25 mouse cellular contexts compared by ENCODE assay signal in genomic region chr3:38341666-38342065, GRCm38 (mm10).
"Had no signal": no experiment of that assay in that cellular context is flagged by ENCODE, and none has a peak within 500 bp of the region (broad histone marks: within the 10 kb centered on the region; RNA-seq: fewer than 3 reads in every experiment).

No protein-coding gene starts in this region.

- DNase-seq: gastrocnemius, adult 2 months; gastrocnemius, postnatal 10 days; gastrocnemius, postnatal 25 days; heart, adult 18-20 months; heart, postnatal 10 days; heart, postnatal 4 days; kidney, adult 18-20 months; kidney, adult 8-10 months; kidney, postnatal 10 days; kidney, postnatal 25 days; layer of hippocampus, adult 9-11 months; liver; liver, embryonic 13.5 days had no signal

- H3K4me2 ChIP-seq: heart, embryonic 12.5 days; hindbrain, embryonic 12.5 days; hindbrain, embryonic 14.5 days; intestine, embryonic 15.5 days; limb, embryonic 12.5 days; liver, embryonic 11.5 days; liver, embryonic 13.5 days had no signal

- H3K9me3 ChIP-seq: heart, embryonic 10.5 days; heart, embryonic 12.5 days; hindbrain, embryonic 10.5 days; hindbrain, embryonic 12.5 days; intestine, embryonic 15.5 days; limb, embryonic 12.5 days; liver, embryonic 13.5 days had no signal

- H3K4me3 ChIP-seq: gastrocnemius, adult 2 months; heart, embryonic 10.5 days; heart, embryonic 12.5 days; hindbrain, embryonic 10.5 days; hindbrain, embryonic 12.5 days; intestine, embryonic 15.5 days; left cerebral cortex, adult 2 months; limb, embryonic 12.5 days; liver, embryonic 13.5 days had no signal

- H3K27ac ChIP-seq: gastrocnemius, adult 2 months; heart, embryonic 10.5 days; hindbrain, embryonic 10.5 days; hindbrain, embryonic 12.5 days; hindbrain, embryonic 14.5 days; intestine, embryonic 15.5 days; left cerebral cortex, adult 2 months; limb, embryonic 12.5 days; liver, embryonic 13.5 days had no signal

- H3K36me3 ChIP-seq: heart, embryonic 10.5 days; heart, embryonic 12.5 days; hindbrain, embryonic 10.5 days; hindbrain, embryonic 12.5 days; intestine, embryonic 15.5 days; limb, embryonic 12.5 days; liver, embryonic 13.5 days had no signal

- H3K9ac ChIP-seq: heart, embryonic 12.5 days; hindbrain, embryonic 12.5 days; hindbrain, embryonic 14.5 days; intestine, embryonic 15.5 days; limb, embryonic 12.5 days; liver, embryonic 13.5 days had no signal

- H3K27me3 ChIP-seq: heart, embryonic 12.5 days; hindbrain, embryonic 12.5 days; intestine, embryonic 15.5 days; limb, embryonic 12.5 days; liver, embryonic 13.5 days had no signal

- ATAC-seq: hindbrain, embryonic 16.5 days; inflammation-experienced regulatory T-cells, adult 6 months; intestine, embryonic 15.5 days; intestine, postnatal 0 days had no signal

- H3K4me1 ChIP-seq: heart, embryonic 12.5 days; hindbrain, embryonic 12.5 days; intestine, embryonic 15.5 days; limb, embryonic 12.5 days; liver, embryonic 13.5 days had no signal
